Mouse (Mus musculus): ENCODE measurements around the gene Gm20219. TPM values are rescaled to one million over a fixed set of nuclear protein-coding genes. Genes with fewer than 3 reads are reported as not detected.

Gm20219 gene
- polyA plus RNA-seq, 1 experiment from 2014 or later = 1.3 TPM

- Histone ChIP-seq H3K4me2 (replicated peaks) (no peak overlapping the region), H3K4me3 (replicated peaks; ENCODE audit: low read length) (no peak overlapping the region), H3K4me1 (replicated peaks; ENCODE audit: control insufficient read depth, insufficient read depth, low read length) (peaks cover 35% of the 10 kb centered on the region), H3K27me3 (ENCODE audit: control insufficient read depth, insufficient read depth, low read length) (no peaks in the 10 kb centered on the region), H3K9ac (no peak overlapping the region), H3K27ac (0 out of 2 replicates have a peak overlapping the region, but pooled peaks have one; percentile 21), H3K9me3 (ENCODE audit: control insufficient read depth, low read length) (no peaks in the 10 kb centered on the region), H3K36me3 (replicated peaks; ENCODE audit: control insufficient read depth, insufficient read depth) (no peaks in the 10 kb centered on the region)
- ATAC-seq (ENCODE audit: low FRiP score) (no peak), DNase-seq (ENCODE audit: low spot score) (no peak)
- WGBS = 61% methylated on average over 9 of the region's 9 CpGs
Observed at GRCm38 (mm10) chr17:56547846-56548604, 6.2 kb downstream of the Gm20219 start.

- H3K4me2 ChIP-seq (replicated peaks) = no peak overlapping the region
- ATAC-seq (ENCODE audit: low FRiP score) (peak; percentile 18; the same call in 1 of the 2 replicates), DNase-seq (ENCODE audit: low spot score) (peak; percentile 62)
- no peaks in the 10 kb centered on the region for H3K27me3 ChIP-seq (ENCODE audit: control insufficient read depth, insufficient read depth, low read length)
- H3K27ac ChIP-seq = peak overlapping the region; percentile 21
- no peaks in the 10 kb centered on the region for H3K36me3 ChIP-seq (replicated peaks; ENCODE audit: control insufficient read depth, insufficient read depth)
- 45% methylated on average over 17 of the region's 17 CpGs for WGBS
- no peak overlapping the region for H3K4me3 ChIP-seq (replicated peaks; ENCODE audit: low read length)
- H3K4me1 ChIP-seq (replicated peaks; ENCODE audit: control insufficient read depth, insufficient read depth, low read length) = peaks cover 30% of the 10 kb centered on the region
- H3K9ac ChIP-seq = no peak overlapping the region
- H3K9me3 ChIP-seq (ENCODE audit: control insufficient read depth, low read length) = no peaks in the 10 kb centered on the region
Observed at GRCm38 (mm10) chr17:56547116-56547845, 6.9 kb downstream of the Gm20219 start.

- no peak overlapping the region for H3K4me3 ChIP-seq (replicated peaks; ENCODE audit: low read length)
- H3K4me2 ChIP-seq (replicated peaks) = no peak overlapping the region
- peaks cover 23% of the 10 kb centered on the region for H3K4me1 ChIP-seq (replicated peaks; ENCODE audit: control insufficient read depth, insufficient read depth, low read length)
- H3K27me3 ChIP-seq (ENCODE audit: control insufficient read depth, insufficient read depth, low read length) = no peaks in the 10 kb centered on the region
- no peak for DNase-seq (ENCODE audit: low spot score)
- WGBS = 89% methylated on average over 5 of the region's 5 CpGs
- no peaks in the 10 kb centered on the region for H3K9me3 ChIP-seq (ENCODE audit: control insufficient read depth, low read length)
- H3K9ac ChIP-seq = no peak overlapping the region
- H3K27ac ChIP-seq = peak overlapping the region; percentile 21; the same call in 1 of the 2 replicates
- H3K36me3 ChIP-seq (replicated peaks; ENCODE audit: control insufficient read depth, insufficient read depth) = no peaks in the 10 kb centered on the region
- no peak for ATAC-seq (ENCODE audit: low FRiP score)
Observed at GRCm38 (mm10) chr17:56546576-56546975, 7.6 kb downstream of the Gm20219 start.

GRCm38 (mm10) chr17:56545945-56546344 is 8.2 kb downstream of the Gm20219 start:
- no peak overlapping the region for H3K9ac ChIP-seq
- H3K36me3 ChIP-seq (replicated peaks; ENCODE audit: control insufficient read depth, insufficient read depth) = no peaks in the 10 kb centered on the region
- H3K4me3 ChIP-seq (replicated peaks; ENCODE audit: low read length) = no peak overlapping the region
- no peak overlapping the region for H3K4me2 ChIP-seq (replicated peaks)
- DNase-seq (ENCODE audit: low spot score) (no peak), ATAC-seq (ENCODE audit: low FRiP score) (no peak)
- H3K4me1 ChIP-seq (replicated peaks; ENCODE audit: control insufficient read depth, insufficient read depth, low read length) = peaks cover 17% of the 10 kb centered on the region
- H3K9me3 ChIP-seq (ENCODE audit: control insufficient read depth, low read length) = no peaks in the 10 kb centered on the region
- no peak overlapping the region for H3K27ac ChIP-seq
- WGBS = 93% methylated on average over 1 of the region's 1 CpGs
- no peaks in the 10 kb centered on the region for H3K27me3 ChIP-seq (ENCODE audit: control insufficient read depth, insufficient read depth, low read length)

GRCm38 (mm10) chr17:56544699-56545387 is 9.3 kb downstream of the Gm20219 start:
- no peak overlapping the region for H3K9ac ChIP-seq
- H3K4me3 ChIP-seq (replicated peaks; ENCODE audit: low read length) = no peak overlapping the region
- DNase-seq (ENCODE audit: low spot score) = no peak
- no peaks in the 10 kb centered on the region for H3K9me3 ChIP-seq (ENCODE audit: control insufficient read depth, low read length)
- no peak for ATAC-seq (ENCODE audit: low FRiP score)
- H3K36me3 ChIP-seq (replicated peaks; ENCODE audit: control insufficient read depth, insufficient read depth) = no peaks in the 10 kb centered on the region
- no peaks in the 10 kb centered on the region for H3K27me3 ChIP-seq (ENCODE audit: control insufficient read depth, insufficient read depth, low read length)
- H3K4me2 ChIP-seq (replicated peaks) = no peak overlapping the region
- WGBS = 76% methylated on average over 7 of the region's 7 CpGs
- H3K4me1 ChIP-seq (replicated peaks; ENCODE audit: control insufficient read depth, insufficient read depth, low read length) = peaks cover 18% of the 10 kb centered on the region
- no peak overlapping the region for H3K27ac ChIP-seq

- DNase-seq (ENCODE audit: low spot score) (no peak), ATAC-seq (ENCODE audit: low FRiP score) (no peak)
- no peak overlapping the region for H3K9ac ChIP-seq
- peaks cover 16% of the 10 kb centered on the region for H3K4me1 ChIP-seq (replicated peaks; ENCODE audit: control insufficient read depth, insufficient read depth, low read length)
- no peak overlapping the region for H3K27ac ChIP-seq
- no peak overlapping the region for H3K4me2 ChIP-seq (replicated peaks)
- H3K36me3 ChIP-seq (replicated peaks; ENCODE audit: control insufficient read depth, insufficient read depth) = no peaks in the 10 kb centered on the region
- H3K4me3 ChIP-seq (replicated peaks; ENCODE audit: low read length) = no peak overlapping the region
- H3K9me3 ChIP-seq (ENCODE audit: control insufficient read depth, low read length) = no peaks in the 10 kb centered on the region
- WGBS = 76% methylated on average over 3 of the region's 3 CpGs
- H3K27me3 ChIP-seq (ENCODE audit: control insufficient read depth, insufficient read depth, low read length) = no peaks in the 10 kb centered on the region
Observed at GRCm38 (mm10) chr17:56543684-56544224, 10.4 kb downstream of the Gm20219 start.

GRCm38 (mm10) chr17:56542736-56543135 is 11.5 kb downstream of the Gm20219 start:
- H3K4me1 ChIP-seq (replicated peaks; ENCODE audit: control insufficient read depth, insufficient read depth, low read length) = peaks cover 16% of the 10 kb centered on the region
- DNase-seq (ENCODE audit: low spot score) (no peak), ATAC-seq (ENCODE audit: low FRiP score) (no peak)
- H3K4me3 ChIP-seq (replicated peaks; ENCODE audit: low read length) = no peak overlapping the region
- WGBS = 31% methylated on average over 8 of the region's 8 CpGs
- no peaks in the 10 kb centered on the region for H3K9me3 ChIP-seq (ENCODE audit: control insufficient read depth, low read length)
- H3K36me3 ChIP-seq (replicated peaks; ENCODE audit: control insufficient read depth, insufficient read depth) = no peaks in the 10 kb centered on the region
- no peak overlapping the region for H3K4me2 ChIP-seq (replicated peaks)
- no peak overlapping the region for H3K27ac ChIP-seq
- H3K27me3 ChIP-seq (ENCODE audit: control insufficient read depth, insufficient read depth, low read length) = no peaks in the 10 kb centered on the region
- no peak overlapping the region for H3K9ac ChIP-seq

- Histone ChIP-seq H3K9me3 (ENCODE audit: control insufficient read depth, low read length) (no peaks in the 10 kb centered on the region), H3K27ac (no peak overlapping the region), H3K36me3 (replicated peaks; ENCODE audit: control insufficient read depth, insufficient read depth) (no peaks in the 10 kb centered on the region), H3K27me3 (ENCODE audit: control insufficient read depth, insufficient read depth, low read length) (no peaks in the 10 kb centered on the region), H3K4me3 (replicated peaks; ENCODE audit: low read length) (no peak overlapping the region), H3K4me1 (replicated peaks; ENCODE audit: control insufficient read depth, insufficient read depth, low read length) (peaks cover 10% of the 10 kb centered on the region; the same call in 1 of the 2 replicates), H3K9ac (no peak overlapping the region), H3K4me2 (replicated peaks) (no peak overlapping the region)
- DNase-seq (ENCODE audit: low spot score) (no peak), ATAC-seq (ENCODE audit: low FRiP score) (no peak)
- WGBS = 43% methylated on average over 6 of the region's 6 CpGs
Observed at GRCm38 (mm10) chr17:56540562-56540975, 13.6 kb downstream of the Gm20219 start.

- Histone ChIP-seq H3K27me3 (ENCODE audit: control insufficient read depth, insufficient read depth, low read length) (no peaks in the 10 kb centered on the region), H3K4me1 (replicated peaks; ENCODE audit: control insufficient read depth, insufficient read depth, low read length) (peaks cover 13% of the 10 kb centered on the region; the same call in 1 of the 2 replicates), H3K9ac (no peak overlapping the region), H3K9me3 (ENCODE audit: control insufficient read depth, low read length) (no peaks in the 10 kb centered on the region), H3K36me3 (replicated peaks; ENCODE audit: control insufficient read depth, insufficient read depth) (no peaks in the 10 kb centered on the region), H3K4me3 (replicated peaks; ENCODE audit: low read length) (no peak overlapping the region), H3K4me2 (replicated peaks) (no peak overlapping the region), H3K27ac (no peak overlapping the region; the same call in 1 of the 2 replicates)
- DNase-seq (ENCODE audit: low spot score) (peak; percentile 61), ATAC-seq (ENCODE audit: low FRiP score) (peak; percentile 32; the same call in 1 of the 2 replicates)
- 9% methylated on average over 8 of the region's 8 CpGs for WGBS
Observed at GRCm38 (mm10) chr17:56537912-56538311, 16.3 kb downstream of the Gm20219 start.

Data from hindbrain, embryonic 14.5 days (tissue).